Comparison of ENCODE assay signal across 12 mouse cellular contexts in genomic region chr5:75736318-75736717, GRCm38 (mm10).
DNase-seq lines count a peak whose midpoint lies in the region; ATAC-seq and TF ChIP-seq lines count a peak whose summit lies in the region.
"Had no signal": no experiment of that assay in that cellular context is flagged by ENCODE, and none has a peak within 500 bp of the region (broad histone marks: within the 10 kb centered on the region; RNA-seq: fewer than 3 reads in every experiment).

No protein-coding gene starts in this region.

- no peak overlapping the region for H3K4me3 ChIP-seq in layer of hippocampus, adult 2 months
- H3K4me3 ChIP-seq in CH12.LX (replicated peaks in 1 of 3; ENCODE audit: low read depth in 2 of 3, low read length in 2 of 3, poor library complexity in 1 of 3) (no peak overlapping the region), ES-E14 (ENCODE audit: insufficient read depth in 1 of 2, low read depth in 1 of 2, low read length in 2 of 2, poor library complexity in 1 of 2, severe bottlenecking in 1 of 2) (no peak overlapping the region)
- H3K4me3 ChIP-seq in lung, adult 2 months (replicated peaks; ENCODE audit: extremely low read depth, low read depth, low read length): no peak overlapping the region
- H3K4me3 ChIP-seq: liver, embryonic 13.5 days had no signal

- no peak; the same call in 1 of the 2 replicates for TF ChIP-seq RAD21 in CH12.LX (IDR thresholded peaks at IDR 0.05; ENCODE audit: low read depth, low read length)

- DNase-seq in layer of hippocampus, adult 2 months (ENCODE audit: low spot score in 2 of 2): no peak
- DNase-seq in layer of hippocampus, postnatal 10 days (ENCODE audit: low spot score in 2 of 2): no peak
- peak; percentile 2 for DNase-seq in CH12.LX (ENCODE audit: extremely low read depth)
- DNase-seq in ES-E14 (ENCODE audit: low read depth, low spot score): no peak
- no peak for DNase-seq in cerebellum, postnatal 4 days (ENCODE audit: low spot score in 2 of 2)
- no peak for DNase-seq in urinary bladder, postnatal 14 days (ENCODE audit: low spot score)
- no peak for DNase-seq in lung, adult 2 months
- DNase-seq: gastrocnemius, postnatal 36 days; liver, embryonic 13.5 days; retina, postnatal 1 day had no signal

- no peak for TF ChIP-seq EP300 in CH12.LX (IDR thresholded peaks at IDR 0.05; ENCODE audit: low read length)

- TF ChIP-seq CTCF in layer of hippocampus, adult 2 months (conservative IDR thresholded peaks at IDR 0.05): peak; percentile 58
- TF ChIP-seq CTCF in CH12.LX (conservative IDR thresholded peaks at IDR 0.05 in 1 of 2, IDR thresholded peaks at IDR 0.05 in 1 of 2; ENCODE audit: low read depth in 2 of 2, low read length in 2 of 2): peak; percentile 16 to 34; a peak in 2 of 4 replicates
- no peak for TF ChIP-seq CTCF in lung, adult 2 months (IDR thresholded peaks at IDR 0.05; ENCODE audit: insufficient read depth, low read length)

- peak; percentile 52 for ATAC-seq in megakaryocyte progenitor cell, adult 5-6 weeks (replicated peaks; ENCODE audit: poor library complexity)
- ATAC-seq: activated CD4-positive, CD25-positive, alpha-beta regulatory T cell, adult 4 months had no signal

- dilution Hi-C loops in CH12.LX (cut with MboI; ENCODE audit: extremely low pct_ligation_motif_present, extremely low pct_unique_long_range_greater_than_20kb, low sequenced_read_pairs): no loop called here

- H3K27me3 ChIP-seq in CH12.LX (replicated peaks): no peaks in the 10 kb centered on the region
- H3K27me3 ChIP-seq: liver, embryonic 13.5 days had no signal

- H3K4me2 ChIP-seq in CH12.LX (ENCODE audit: insufficient read depth, low read depth, poor library complexity, severe bottlenecking): no peak overlapping the region
- H3K4me2 ChIP-seq: liver, embryonic 13.5 days had no signal

- no peak for TF ChIP-seq POLR2A in CH12.LX (IDR thresholded peaks at IDR 0.05; ENCODE audit: low read depth, low read length)
- no peak for TF ChIP-seq POLR2A in lung, adult 2 months (IDR thresholded peaks at IDR 0.05; ENCODE audit: borderline replicate concordance, extremely low read depth, low read depth, low read length)

- in situ Hi-C loops in CH12.LX (cut with MboI; ENCODE audit: low pct_ligation_motif_present, low pct_unique_long_range_greater_than_20kb, low sequenced_read_pairs): no loop called here
- in situ Hi-C loops in ES-E14 (cut with MboI; ENCODE audit: low sequenced_read_pairs in 2 of 2, unreplicated experiment in 2 of 2): loop anchor here in 1 of 2 experiments (25.0 kb wide), 1 partner anchor 524 kb away; no protein-coding TSS in a partner anchor

- H3K36me3 ChIP-seq in CH12.LX (replicated peaks in 1 of 2; ENCODE audit: control insufficient read depth in 1 of 2, insufficient read depth in 1 of 2, low read length in 1 of 2) (no peaks in the 10 kb centered on the region), ES-E14 (ENCODE audit: control insufficient read depth, insufficient read depth, low read length, poor library complexity, severe bottlenecking) (no peaks in the 10 kb centered on the region)
- H3K36me3 ChIP-seq: liver, embryonic 13.5 days had no signal

- H3K9ac ChIP-seq in CH12.LX (ENCODE audit: insufficient read depth, low read depth) (no peak overlapping the region), ES-E14 (ENCODE audit: insufficient read depth, low read depth, low read length, poor library complexity, severe bottlenecking) (no peak overlapping the region)
- H3K9ac ChIP-seq: liver, embryonic 13.5 days had no signal

- H3K4me1 ChIP-seq in CH12.LX (ENCODE audit: control insufficient read depth in 1 of 2, insufficient read depth in 2 of 2) (no peaks in the 10 kb centered on the region), ES-E14 (ENCODE audit: control insufficient read depth in 2 of 2, insufficient read depth in 2 of 2, low read length in 2 of 2, poor library complexity in 1 of 2) (no peaks in the 10 kb centered on the region)
- H3K4me1 ChIP-seq in lung, adult 2 months (ENCODE audit: control insufficient read depth, insufficient read depth, low read length): no peaks in the 10 kb centered on the region

- peaks cover 21% of the 10 kb centered on the region for H3K9me3 ChIP-seq in CH12.LX (replicated peaks; ENCODE audit: low read length)
- no peaks in the 10 kb centered on the region for H3K9me3 ChIP-seq in ES-E14 (ENCODE audit: control insufficient read depth, insufficient read depth, low read depth, low read length)
- H3K9me3 ChIP-seq: liver, embryonic 13.5 days had no signal

- no peaks in the 10 kb centered on the region for H3K79me2 ChIP-seq in CH12.LX (replicated peaks; ENCODE audit: control insufficient read depth, extremely low read depth, insufficient read depth, poor library complexity, severe bottlenecking)

- no peak overlapping the region for H3K27ac ChIP-seq in layer of hippocampus, adult 2 months
- H3K27ac ChIP-seq in CH12.LX (ENCODE audit: insufficient read depth, low read depth) (no peak overlapping the region), ES-E14 (ENCODE audit: insufficient read depth, low read depth, low read length, poor library complexity, severe bottlenecking) (no peak overlapping the region)
- H3K27ac ChIP-seq: liver, embryonic 13.5 days had no signal

TF ChIP-seq in CH12.LX, 34 proteins besides CTCF, POLR2A, EP300 and RAD21:
- TF ChIP-seq RCOR1 (conservative IDR thresholded peaks at IDR 0.05; ENCODE audit: low read depth, low read length): no peak
- no peak for TF ChIP-seq CHD1 (IDR thresholded peaks at IDR 0.05; ENCODE audit: low read depth, low read length)
- TF ChIP-seq MAFK (IDR thresholded peaks at IDR 0.05; ENCODE audit: insufficient replicate concordance, low read length): no peak
- no peak for TF ChIP-seq MAZ (IDR thresholded peaks at IDR 0.05; ENCODE audit: low read depth, low read length)
- no peak for TF ChIP-seq SMC3 (IDR thresholded peaks at IDR 0.05; ENCODE audit: low read depth, low read length)
- no peak for TF ChIP-seq USF2 (conservative IDR thresholded peaks at IDR 0.05; ENCODE audit: low read depth, low read length)
- TF ChIP-seq MXI1 (IDR thresholded peaks at IDR 0.05; ENCODE audit: low read depth, low read length): no peak

TF ChIP-seq in ES-E14, 5 proteins besides CTCF, POLR2A, EP300 and RAD21:
- no peak for TF ChIP-seq MAFK (IDR thresholded peaks at IDR 0.05; ENCODE audit: insufficient read depth, low read depth, low read length)
- peak; percentile 60; the same call in 1 of the 2 replicates for TF ChIP-seq ZC3H11A (IDR thresholded peaks at IDR 0.05; ENCODE audit: borderline replicate concordance, low read depth, low read length)
- no peak for TF ChIP-seq ZNF384 (IDR thresholded peaks at IDR 0.05; ENCODE audit: low read depth, low read length)
